Mouse (Mus musculus) naive thymus-derived CD4-positive, alpha-beta T cell, adult 5 months (primary cell): ENCODE data around the gene Gm21294. TPM values are rescaled to one million over a fixed set of nuclear protein-coding genes. Genes with fewer than 3 reads are reported as not detected.

Experiments used
- polyA plus RNA-seq: library from polyadenylated mRNA; unstranded; fragments of 100-300 nt; shearing (Covaris generic); gene quantifications from one replicate; pipeline ENCODE4 v1.2.1, GENCODE M21; 2017

Gm21294 gene
- not detected for polyA plus RNA-seq

GRCm38 (mm10) chrY:89052506-89052905 lies at the start of gene Gm21294:
Gene Gm21294 (plus strand): TSS chrY:89052806.

